Mouse (Mus musculus) liver, embryonic 16.5 days (tissue): Measurements from ENCODE around the gene Smyd3. TPM values are rescaled to one million over a fixed set of nuclear protein-coding genes. Genes with fewer than 3 reads are reported as not detected.
"Not testable (repeated sequence)": the region's sequence is repeated elsewhere in the genome, so short reads cannot be mapped to it uniquely, and the experiment has no call there.

Experiments used
- ATAC-seq: fragments of 200-750 bp; cut with Nextera tagmentation; 2 replicates; pipeline ENCODE4 v1.8.0; 2017; ENCODE audit warnings: low read depth, mild to moderate bottlenecking, moderate number of reproducible peaks, moderate library complexity
- H3K27ac ChIP-seq: fragments of 300-500 bp; sonication (generic); 2 replicates; pipeline ENCODE4 v1.5.1; 2014; ENCODE audit warnings: mild to moderate bottlenecking, low read length
- H3K27me3 ChIP-seq: fragments of 300-500 bp; sonication (generic); 2 replicates; pipeline ENCODE4 v1.6.1; 2014; ENCODE audit warnings: low read depth, low read length, mixed read lengths; ENCODE audit not compliant: control insufficient read depth, insufficient read depth
- H3K36me3 ChIP-seq: fragments of 300-500 bp; sonication (generic); 2 replicates; pipeline ENCODE4 v1.6.1; 2014; ENCODE audit warnings: mild to moderate bottlenecking; ENCODE audit not compliant: control insufficient read depth, insufficient read depth
- H3K4me1 ChIP-seq: fragments of 300-500 bp; sonication (generic); 2 replicates; pipeline ENCODE4 v1.6.1; 2014; ENCODE audit warnings: low read depth, low read length, mixed read lengths; ENCODE audit not compliant: control insufficient read depth
- H3K4me2 ChIP-seq: fragments of 300-500 bp; sonication (generic); 2 replicates; pipeline ENCODE4 v1.6.1; 2014; ENCODE audit warnings: low read depth, low read length, mixed read lengths
- H3K4me3 ChIP-seq: fragments of 300-500 bp; sonication (generic); 2 replicates; pipeline ENCODE4 v1.5.1; 2014; ENCODE audit warnings: low read depth, mild to moderate bottlenecking, low read length
- H3K9ac ChIP-seq: fragments of 300-500 bp; sonication (generic); 2 replicates; pipeline ENCODE4 v1.6.1; 2014; ENCODE audit warnings: low read depth, low read length
- H3K9me3 ChIP-seq: fragments of 300-500 bp; sonication (generic); replicated peaks from 2 replicates; pipeline ENCODE4 v1.6.1; 2016; ENCODE audit warnings: low read length; ENCODE audit not compliant: control insufficient read depth
- WGBS: fragments of 180-500 bp; shearing (Covaris S2); extraction: QIAGEN DNeasy Blood & Tissue Kit; methylation state at CpG from one replicate; pipeline ENCODE4 v1.1.7; 2014; ENCODE audit not compliant: insufficient replicate concordance; 5-methylcytosine and 5-hydroxymethylcytosine counted together
- polyA plus RNA-seq: library from polyadenylated mRNA; unstranded; fragments of >200 nt; fragmentation: Nextera tagmentation; extraction: Ambion mirVana; gene quantifications from 2 replicates; pipeline ENCODE4 v1.2.1, GENCODE M21; 2015

Gene Smyd3
- polyA plus RNA-seq, 1 experiment from 2014 or later = 6.4 TPM

DNA sequence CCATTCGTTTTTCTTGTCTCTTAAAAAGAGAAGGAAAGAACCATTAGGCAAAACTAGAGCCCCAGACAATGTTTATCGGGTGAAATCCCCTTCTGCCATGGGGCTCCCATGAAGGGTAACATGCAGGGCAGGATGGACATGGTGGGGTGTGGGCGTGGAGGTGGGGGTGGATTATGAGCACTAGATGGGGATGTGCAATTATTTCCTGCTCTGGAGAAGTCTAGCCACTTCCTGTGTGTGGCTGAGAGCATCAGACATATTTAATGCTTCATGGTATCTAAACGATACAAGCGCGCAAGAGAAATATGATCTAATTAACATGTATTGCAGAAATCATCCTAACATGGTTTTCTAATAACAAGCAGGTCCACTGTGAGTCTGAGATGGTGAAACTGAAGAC, 334.3 kb downstream of the Smyd3 start:
- no peak overlapping the region for H3K9ac ChIP-seq
- no peaks in the 10 kb centered on the region for H3K9me3 ChIP-seq
- no peak overlapping the region for H3K4me3 ChIP-seq
- H3K36me3 ChIP-seq = no peaks in the 10 kb centered on the region
- H3K4me1 ChIP-seq = no peaks in the 10 kb centered on the region
- no peak overlapping the region for H3K27ac ChIP-seq
- no peak for ATAC-seq
- H3K27me3 ChIP-seq = no peaks in the 10 kb centered on the region
- 60% methylated on average over 6 of the region's 6 CpGs for WGBS
- H3K4me2 ChIP-seq = no peak overlapping the region

DNA sequence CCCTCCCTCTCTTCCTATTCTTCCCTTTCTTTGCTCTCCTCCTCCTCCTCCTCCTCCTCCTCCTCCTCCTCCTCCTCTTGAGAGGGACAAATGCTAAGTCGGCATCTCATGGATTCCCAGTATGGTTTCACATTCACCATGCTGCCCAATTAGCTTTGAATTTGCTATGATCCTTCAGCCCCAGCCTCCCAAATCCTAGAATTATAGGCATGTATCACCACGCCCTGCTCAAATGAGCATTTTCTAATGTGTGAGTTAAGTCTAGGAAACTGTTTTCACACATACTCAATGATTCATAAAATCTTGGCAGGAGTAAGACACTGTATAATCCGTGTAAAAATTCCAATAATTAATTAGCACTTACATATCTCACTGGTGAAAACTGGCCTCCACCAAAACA, 337.3 kb downstream of the Smyd3 start:
- Histone ChIP-seq H3K36me3 (no peaks in the 10 kb centered on the region), H3K9me3 (no peaks in the 10 kb centered on the region), H3K27ac (no peak overlapping the region), H3K9ac (no peak overlapping the region), H3K4me2 (no peak overlapping the region), H3K27me3 (no peaks in the 10 kb centered on the region), H3K4me1 (no peaks in the 10 kb centered on the region), H3K4me3 (no peak overlapping the region)
- WGBS = 53% methylated on average over 3 of the region's 3 CpGs
- no peak for ATAC-seq

DNA sequence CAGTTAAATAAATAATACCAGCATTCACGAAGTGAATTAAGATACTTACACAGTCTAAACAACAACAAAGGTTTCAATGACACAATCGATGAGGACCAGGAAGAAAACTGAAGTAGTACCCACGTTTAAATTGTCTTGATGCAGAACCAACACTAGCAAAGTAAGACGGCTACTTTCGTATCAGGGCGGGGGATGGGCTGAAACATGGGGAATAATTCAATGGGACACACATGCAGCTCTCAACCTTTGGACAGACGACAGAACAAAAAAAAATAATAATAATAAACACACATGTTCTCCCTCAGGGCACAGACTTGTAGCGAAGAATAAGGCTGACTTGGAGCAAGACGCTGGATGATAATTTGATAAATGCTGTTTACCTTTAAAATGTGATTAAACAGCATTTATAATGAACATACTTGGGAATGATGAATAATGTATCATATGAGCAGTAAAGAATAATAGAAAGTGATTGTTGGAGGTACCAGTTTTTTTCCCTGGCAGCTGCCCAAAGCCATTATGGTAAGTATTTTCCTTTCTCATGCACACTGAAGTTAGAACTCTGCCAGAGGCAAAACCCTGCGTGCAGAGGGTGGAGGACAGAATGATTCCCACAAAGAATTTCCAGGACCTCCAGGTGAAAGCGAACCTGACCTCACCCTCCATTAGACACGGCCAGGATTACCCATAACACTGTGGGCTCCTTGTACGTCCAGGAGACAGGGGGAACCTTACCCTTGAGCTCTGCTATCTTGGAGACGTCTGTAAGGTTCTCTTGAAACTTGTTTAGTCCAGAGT, 340.8 kb downstream of the Smyd3 start:
- 69% methylated on average over 14 of the region's 14 CpGs for WGBS
- no peak overlapping the region for H3K4me3 ChIP-seq
- H3K4me1 ChIP-seq = no peaks in the 10 kb centered on the region
- H3K4me2 ChIP-seq = no peak overlapping the region
- no peak for ATAC-seq
- no peaks in the 10 kb centered on the region for H3K36me3 ChIP-seq
- H3K9me3 ChIP-seq = no peaks in the 10 kb centered on the region
- no peak overlapping the region for H3K9ac ChIP-seq
- no peak overlapping the region for H3K27ac ChIP-seq
- no peaks in the 10 kb centered on the region for H3K27me3 ChIP-seq

DNA sequence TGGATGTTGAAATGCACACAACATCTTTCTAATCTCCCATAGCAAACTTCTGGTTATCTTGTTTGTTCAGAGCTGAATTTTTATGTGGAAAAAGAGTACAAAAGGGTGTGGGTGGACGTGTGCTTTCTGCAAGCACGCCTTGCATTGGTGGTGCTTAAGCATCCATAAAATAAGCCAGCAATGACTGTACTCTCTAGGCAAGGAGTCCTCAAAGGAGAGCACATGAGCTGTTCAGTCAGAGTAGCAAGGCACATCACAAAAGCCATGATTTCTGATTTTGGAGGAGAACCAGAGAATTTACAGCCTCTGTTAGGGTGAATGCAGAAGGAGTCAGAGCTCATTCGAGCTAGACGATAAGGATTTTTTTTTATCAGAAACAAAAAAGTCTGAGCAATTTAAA, 343.6 kb downstream of the Smyd3 start:
- WGBS = 50% methylated on average over 4 of the region's 4 CpGs
- ATAC-seq = no peak
- Histone ChIP-seq H3K27ac (no peak overlapping the region), H3K27me3 (no peaks in the 10 kb centered on the region), H3K9ac (no peak overlapping the region), H3K4me2 (no peak overlapping the region), H3K36me3 (no peaks in the 10 kb centered on the region), H3K4me3 (no peak overlapping the region), H3K9me3 (no peaks in the 10 kb centered on the region), H3K4me1 (no peaks in the 10 kb centered on the region; the same call in 1 of the 2 replicates)

DNA sequence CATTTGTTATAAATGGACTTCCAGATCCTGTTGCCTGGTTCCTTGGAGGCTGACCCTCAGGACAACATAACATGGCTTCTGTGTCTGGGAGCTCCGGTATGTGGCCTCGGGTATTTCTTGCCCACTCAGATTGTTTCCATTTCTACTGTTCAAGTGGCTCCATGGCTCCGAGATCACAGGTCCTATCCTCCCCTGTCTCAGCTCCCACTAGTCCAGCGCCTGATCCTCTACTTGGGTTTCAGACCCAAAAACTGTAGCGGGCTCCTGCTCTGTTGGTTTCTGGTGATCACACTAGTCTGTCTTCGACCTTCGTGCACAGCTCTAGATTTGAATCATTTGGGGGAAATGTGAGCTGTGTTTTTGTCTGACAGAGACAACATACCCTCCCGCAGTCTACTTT, 347.3 kb downstream of the Smyd3 start:
- H3K9ac ChIP-seq = no peak overlapping the region
- no peak overlapping the region for H3K4me2 ChIP-seq
- H3K4me1 ChIP-seq = no peaks in the 10 kb centered on the region; the same call in 1 of the 2 replicates
- H3K36me3 ChIP-seq = no peaks in the 10 kb centered on the region
- WGBS = 78% methylated on average over 8 of the region's 8 CpGs
- no peaks in the 10 kb centered on the region for H3K9me3 ChIP-seq
- no peaks in the 10 kb centered on the region for H3K27me3 ChIP-seq
- H3K27ac ChIP-seq = no peak overlapping the region
- ATAC-seq = no peak
- H3K4me3 ChIP-seq = no peak overlapping the region

DNA sequence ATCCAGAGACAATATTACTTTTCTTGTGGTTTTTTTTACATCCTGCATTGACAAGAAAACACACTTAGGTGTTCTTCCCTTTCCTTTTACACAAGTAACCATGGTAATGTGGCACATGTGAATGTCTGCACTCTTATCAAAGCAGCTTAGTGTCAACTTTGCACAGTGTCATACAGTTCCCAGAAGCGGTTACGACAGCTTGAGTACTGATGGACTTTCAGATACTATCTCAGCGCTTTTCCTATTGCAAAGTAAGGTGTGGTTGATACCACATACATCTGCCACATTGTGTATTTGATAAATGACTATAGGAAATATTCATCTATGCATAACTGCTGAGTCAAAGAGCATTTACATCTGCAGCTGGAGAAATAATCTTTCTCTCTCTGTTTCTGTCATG, 348.1 kb downstream of the Smyd3 start:
- Histone ChIP-seq H3K27ac (no peak overlapping the region), H3K9ac (no peak overlapping the region), H3K9me3 (no peaks in the 10 kb centered on the region), H3K4me3 (no peak overlapping the region), H3K4me1 (no peaks in the 10 kb centered on the region; the same call in 1 of the 2 replicates), H3K27me3 (no peaks in the 10 kb centered on the region), H3K36me3 (no peaks in the 10 kb centered on the region), H3K4me2 (no peak overlapping the region)
- peak; percentile 82 for ATAC-seq
- WGBS = 8% methylated on average over 3 of the region's 3 CpGs

DNA sequence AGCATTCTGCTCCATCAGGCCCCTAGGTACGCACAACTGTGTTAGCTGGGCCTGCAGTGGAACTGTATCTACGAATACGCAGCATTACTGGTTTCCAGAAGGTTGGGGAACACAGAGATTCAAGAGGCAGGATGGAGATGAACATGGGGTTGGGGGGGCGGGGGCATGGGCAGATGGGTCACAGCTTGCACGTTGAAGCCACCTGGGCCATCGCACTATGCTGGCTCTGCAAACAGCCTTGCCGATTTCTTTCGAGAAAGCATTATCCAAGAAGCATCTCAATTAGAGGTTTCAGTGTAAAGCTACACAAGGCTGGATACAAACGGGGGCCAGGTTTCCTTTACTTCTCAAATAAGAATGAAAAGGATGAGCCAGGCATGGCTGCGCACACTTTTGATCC, 348.7 kb downstream of the Smyd3 start:
- no peaks in the 10 kb centered on the region for H3K36me3 ChIP-seq

DNA sequence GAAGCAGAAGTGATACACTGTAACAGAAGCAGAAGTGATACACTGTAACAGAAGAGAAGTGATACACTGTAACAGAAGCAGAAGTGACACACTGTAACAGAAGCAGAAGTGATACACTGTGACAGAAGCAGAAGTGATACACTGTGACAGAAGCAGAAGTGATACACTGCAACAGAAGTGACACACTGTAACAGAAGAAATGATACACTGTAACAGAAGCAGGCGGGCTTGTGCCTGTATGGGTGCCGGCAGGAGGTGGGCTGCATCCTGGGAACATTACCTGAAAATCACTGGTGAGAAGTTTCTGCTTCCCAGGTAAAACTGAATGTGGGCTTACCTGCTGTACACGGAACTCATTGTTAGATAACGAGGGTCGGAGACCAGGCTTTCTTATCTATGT, 353.6 kb downstream of the Smyd3 start:
- not testable (repeated sequence) for H3K4me3 ChIP-seq, H3K4me1 ChIP-seq, ATAC-seq, H3K27ac ChIP-seq, H3K27me3 ChIP-seq, H3K4me2 ChIP-seq, H3K9me3 ChIP-seq, H3K36me3 ChIP-seq, H3K9ac ChIP-seq
- WGBS = 65% methylated on average over 5 of the region's 5 CpGs

More for the DNA sequence above, 348.7 kb downstream of the Smyd3 start:
- Histone ChIP-seq H3K27me3 (no peaks in the 10 kb centered on the region), H3K27ac (no peak overlapping the region), H3K4me1 (no peaks in the 10 kb centered on the region; the same call in 1 of the 2 replicates), H3K9me3 (no peaks in the 10 kb centered on the region), H3K4me2 (no peak overlapping the region), H3K4me3 (no peak overlapping the region), H3K9ac (no peak overlapping the region)
- 68% methylated on average over 10 of the region's 10 CpGs for WGBS
- ATAC-seq = no peak

DNA sequence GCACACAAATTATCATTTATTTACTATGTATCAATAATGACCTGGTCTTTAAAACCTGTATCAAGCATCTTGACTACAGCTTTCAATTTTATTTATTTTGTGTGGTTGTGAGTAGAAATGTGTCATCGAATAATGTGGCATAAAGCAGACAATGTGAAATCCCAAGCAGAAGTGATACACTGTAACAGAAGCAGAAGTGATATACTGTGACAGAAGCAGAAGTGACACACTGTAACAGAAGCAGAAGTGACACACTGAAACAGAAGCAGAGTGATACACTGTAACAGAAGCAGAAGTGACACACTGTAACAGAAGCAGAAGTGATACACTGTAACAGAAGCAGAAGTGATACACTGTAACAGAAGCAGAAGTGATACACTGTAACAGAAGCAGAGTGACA, 355.1 kb downstream of the Smyd3 start:
- not testable (repeated sequence) for H3K4me1 ChIP-seq, H3K4me3 ChIP-seq, H3K27me3 ChIP-seq, H3K9me3 ChIP-seq, H3K9ac ChIP-seq, ATAC-seq, H3K27ac ChIP-seq, H3K4me2 ChIP-seq, H3K36me3 ChIP-seq
- 67% methylated on average over 1 of the region's 1 CpGs for WGBS
